Mouse (Mus musculus) megakaryocyte, embryonic 14.5 days (primary cell): ENCODE data around the gene Hexim2.

Source experiments
- FLI1 ChIP-seq: IDR thresholded peaks from 2 replicates; pipeline ENCODE4 v1.6.1; 2012; ENCODE audit warnings: low read length, inconsistent platforms, mixed read lengths
- GATA1 ChIP-seq: IDR thresholded peaks from 3 replicates; pipeline ENCODE4 v1.6.1; 2012; ENCODE audit warnings: mixed read lengths, low read length, inconsistent platforms, borderline replicate concordance

DNA sequence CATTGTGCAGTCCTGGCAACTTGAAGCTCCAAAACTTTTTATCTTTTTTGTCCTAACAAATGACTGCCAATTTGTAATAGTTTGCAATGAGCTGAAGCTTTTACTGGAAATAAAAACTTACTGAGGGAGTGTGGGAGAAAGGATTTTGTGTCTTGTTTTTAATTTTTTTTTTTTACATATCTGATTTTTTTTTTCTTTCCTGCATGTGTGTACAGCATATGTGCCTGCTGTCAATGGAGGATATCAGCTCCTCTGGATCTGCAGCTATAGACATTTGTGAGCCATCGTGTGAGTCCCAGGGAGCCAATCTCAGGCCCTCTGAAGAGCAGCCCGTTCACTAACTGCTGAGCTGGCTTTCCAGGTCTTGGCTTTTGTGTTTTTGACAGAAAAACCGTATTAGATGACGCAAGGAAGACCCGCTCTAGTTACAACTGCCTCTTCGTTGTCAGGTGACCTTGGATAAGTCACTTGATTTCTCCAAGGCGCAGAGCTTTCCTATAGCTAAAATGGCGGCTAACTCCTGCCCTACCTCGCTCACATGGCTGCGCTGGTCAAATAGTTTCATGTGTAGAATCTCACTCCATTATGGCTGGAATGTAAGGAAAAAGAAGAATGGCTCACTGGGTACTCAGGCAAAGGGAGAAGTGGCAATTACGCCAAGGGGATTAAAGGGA is 17.8 kb upstream of the Hexim2 start:
- TF ChIP-seq GATA1: no peak
- no peak for TF ChIP-seq FLI1
